Mouse (Mus musculus): ENCODE measurements around the gene A930009A15Rik. TPM values are rescaled to one million over a fixed set of nuclear protein-coding genes. Genes with fewer than 3 reads are reported as not detected.

Gene A930009A15Rik
- 0.14 TPM in 1 of 2 replicates, not detected in the other for polyA plus RNA-seq (2015; fragmentation: Nextera tagmentation; extraction: Ambion mirVana)

- no peak within 1 kb of the TSS for H3K9ac ChIP-seq (ENCODE audit: low read depth, low read length)
- 63% methylated on average over 15 of the region's 15 CpGs for WGBS
- DNase-seq (ENCODE audit: low spot score): no peak
- no peak within 1 kb of the TSS for H3K4me2 ChIP-seq (ENCODE audit: low read length)
- no peak for ATAC-seq (replicated peaks; ENCODE audit: low FRiP score, low read depth)
- H3K27ac ChIP-seq: no peak within 1 kb of the TSS
- H3K27me3 ChIP-seq (ENCODE audit: insufficient read depth, low read length): no peaks in the 10 kb centered on the region
- H3K4me1 ChIP-seq (replicated peaks; ENCODE audit: insufficient read depth, low read length): no peaks in the 10 kb centered on the region
- TF ChIP-seq CTCF (IDR thresholded peaks at IDR 0.05; ENCODE audit: low read depth): no peak
- H3K36me3 ChIP-seq (ENCODE audit: insufficient read depth, low read length): no peaks in the 10 kb centered on the region
- H3K9me3 ChIP-seq (replicated peaks; ENCODE audit: low read length): no peaks in the 10 kb centered on the region
- no peak within 1 kb of the TSS for H3K4me3 ChIP-seq (replicated peaks; ENCODE audit: low read depth, low read length)
These were observed at the start of gene A930009A15Rik for GRCm38 (mm10) chr10:115569712-115570491. TSS of gene A930009A15Rik (plus strand) at chr10:115569986.

DNA sequence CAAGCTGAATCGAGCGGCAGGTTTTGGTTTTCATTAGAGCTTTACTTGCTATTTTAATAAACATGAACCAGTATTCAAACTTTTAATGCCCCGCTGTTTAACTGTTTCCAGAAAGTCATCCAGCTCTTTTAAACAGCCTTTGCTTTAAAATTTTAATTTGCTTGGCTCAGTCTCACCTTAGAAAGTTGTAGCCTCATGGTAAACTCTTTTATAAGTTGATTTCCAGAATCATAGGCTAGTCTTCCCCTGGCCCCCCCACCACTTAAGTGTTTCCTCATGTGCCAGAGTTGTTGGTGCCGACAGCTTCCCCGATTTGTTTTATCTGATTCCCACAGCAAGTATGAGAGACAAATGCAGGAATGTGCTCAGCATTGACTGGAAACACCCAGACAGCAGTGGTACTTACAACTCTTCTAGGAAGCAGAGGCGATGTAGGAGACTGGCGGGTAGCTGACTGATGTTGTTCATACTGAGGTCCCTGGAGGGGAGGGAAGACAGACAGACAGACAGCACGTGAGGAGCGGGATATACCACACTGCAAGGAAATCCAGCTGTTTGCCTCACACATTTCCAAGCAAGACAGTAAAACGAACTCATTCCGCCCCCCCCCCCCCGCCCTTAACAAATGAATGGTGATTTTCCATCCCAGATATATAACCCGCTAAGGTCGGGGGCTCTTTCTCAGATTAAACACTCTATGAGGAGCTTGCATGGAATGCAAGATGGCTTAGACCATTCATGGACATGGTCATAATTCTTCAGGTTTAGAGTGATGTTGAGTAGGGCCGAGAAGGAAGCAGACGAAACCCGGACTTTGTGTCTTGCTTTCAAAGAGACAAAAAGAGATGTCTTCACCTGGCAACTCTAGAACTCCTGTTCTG, 49.3 kb upstream of the A930009A15Rik start:
- H3K4me2 ChIP-seq (ENCODE audit: low read length): peak overlapping the region; percentile 19; the same call in 1 of the 2 replicates
- H3K27me3 ChIP-seq (ENCODE audit: insufficient read depth, low read length): no peaks in the 10 kb centered on the region
- no peak overlapping the region for H3K4me3 ChIP-seq (replicated peaks; ENCODE audit: low read depth, low read length)
- no peaks in the 10 kb centered on the region; the same call in 1 of the 2 replicates for H3K4me1 ChIP-seq (replicated peaks; ENCODE audit: insufficient read depth, low read length)
- no peak for TF ChIP-seq CTCF (IDR thresholded peaks at IDR 0.05; ENCODE audit: low read depth)
- no peaks in the 10 kb centered on the region for H3K36me3 ChIP-seq (ENCODE audit: insufficient read depth, low read length)
- H3K9me3 ChIP-seq (replicated peaks; ENCODE audit: low read length): no peaks in the 10 kb centered on the region
- DNase-seq (ENCODE audit: low spot score): peak; percentile 41
- peak; percentile 63; the same call in 1 of the 2 replicates for ATAC-seq (replicated peaks; ENCODE audit: low FRiP score, low read depth)
- 43% methylated on average over 17 of the region's 17 CpGs for WGBS
- no peak overlapping the region for H3K9ac ChIP-seq (ENCODE audit: low read depth, low read length)
- no peak overlapping the region for H3K27ac ChIP-seq

DNA sequence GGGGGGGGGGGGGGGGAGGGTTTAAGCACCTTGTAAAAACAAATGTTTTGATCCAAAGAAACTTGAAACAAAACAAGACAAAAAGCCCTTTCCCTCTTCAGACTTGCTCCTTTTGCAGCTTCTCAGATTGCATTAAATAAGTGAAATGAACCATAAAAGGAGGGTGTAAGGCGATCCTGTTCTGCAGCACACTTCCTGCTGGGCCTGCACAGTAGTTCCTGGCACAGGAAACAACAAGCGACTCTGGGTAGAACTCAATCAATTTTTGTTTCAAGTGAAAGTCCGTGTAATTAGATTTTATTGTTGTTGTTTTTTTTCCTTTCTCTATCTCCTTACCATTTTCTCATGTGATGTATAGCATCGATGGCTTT, 48.7 kb upstream of the A930009A15Rik start:
- DNase-seq (ENCODE audit: low spot score): peak; percentile 78

GRCm38 (mm10) chr10:115528892-115529291, 40.9 kb upstream of the A930009A15Rik start:
- H3K27me3 ChIP-seq (ENCODE audit: insufficient read depth, low read length): no peaks in the 10 kb centered on the region
- no peaks in the 10 kb centered on the region for H3K36me3 ChIP-seq (ENCODE audit: insufficient read depth, low read length)
- no peaks in the 10 kb centered on the region for H3K4me1 ChIP-seq (replicated peaks; ENCODE audit: insufficient read depth, low read length)
- H3K9ac ChIP-seq (ENCODE audit: low read depth, low read length): no peak overlapping the region
- no peak overlapping the region for H3K4me3 ChIP-seq (replicated peaks; ENCODE audit: low read depth, low read length)
- H3K27ac ChIP-seq: no peak overlapping the region
- DNase-seq (ENCODE audit: low spot score) (no peak), ATAC-seq (replicated peaks; ENCODE audit: low FRiP score, low read depth) (no peak)
- H3K9me3 ChIP-seq (replicated peaks; ENCODE audit: low read length): no peaks in the 10 kb centered on the region
- TF ChIP-seq CTCF (IDR thresholded peaks at IDR 0.05; ENCODE audit: low read depth): no peak
- H3K4me2 ChIP-seq (ENCODE audit: low read length): no peak overlapping the region
- WGBS: 50% methylated on average over 4 of the region's 4 CpGs

More for the DNA sequence above, 48.7 kb upstream of the A930009A15Rik start:
- H3K36me3 ChIP-seq (ENCODE audit: insufficient read depth, low read length): no peaks in the 10 kb centered on the region
- TF ChIP-seq CTCF (IDR thresholded peaks at IDR 0.05; ENCODE audit: low read depth): no peak
- no peaks in the 10 kb centered on the region; the same call in 1 of the 2 replicates for H3K4me1 ChIP-seq (replicated peaks; ENCODE audit: insufficient read depth, low read length)
- no peak overlapping the region for H3K4me3 ChIP-seq (replicated peaks; ENCODE audit: low read depth, low read length)
- H3K27ac ChIP-seq: peak overlapping the region; percentile 25; the same call in 1 of the 2 replicates
- H3K9me3 ChIP-seq (replicated peaks; ENCODE audit: low read length): no peaks in the 10 kb centered on the region
- H3K27me3 ChIP-seq (ENCODE audit: insufficient read depth, low read length): no peaks in the 10 kb centered on the region
- WGBS: 24% methylated on average over 4 of the region's 4 CpGs
- 0 out of 2 replicates have a peak, but pooled peaks have one; percentile 63 for ATAC-seq (replicated peaks; ENCODE audit: low FRiP score, low read depth)
- peak overlapping the region; percentile 19; the same call in 1 of the 2 replicates for H3K4me2 ChIP-seq (ENCODE audit: low read length)
- H3K9ac ChIP-seq (ENCODE audit: low read depth, low read length): no peak overlapping the region

DNA sequence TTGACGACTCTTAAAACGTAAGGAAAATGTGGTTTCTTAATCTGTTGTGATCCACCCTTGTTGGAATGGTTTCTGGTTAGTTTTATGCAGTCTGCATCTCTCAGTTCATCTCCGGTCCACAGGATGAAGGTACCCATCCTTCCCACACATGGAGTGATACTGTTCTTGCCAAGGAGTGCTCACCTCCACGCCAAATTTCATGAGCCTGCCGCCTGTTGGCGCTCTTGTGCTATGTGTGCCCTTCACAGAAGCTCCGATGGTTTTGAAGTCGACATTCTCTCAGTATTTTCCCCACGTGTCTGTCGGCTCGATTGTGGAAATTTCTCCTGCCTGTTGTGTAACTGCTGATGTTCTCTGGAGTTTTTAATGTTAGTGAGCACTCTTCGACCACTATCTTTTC, 40.0 kb upstream of the A930009A15Rik start:
- 87% methylated on average over 12 of the region's 12 CpGs for WGBS
- Histone ChIP-seq H3K9ac (ENCODE audit: low read depth, low read length) (no peak overlapping the region), H3K36me3 (ENCODE audit: insufficient read depth, low read length) (no peaks in the 10 kb centered on the region), H3K4me3 (replicated peaks; ENCODE audit: low read depth, low read length) (no peak overlapping the region), H3K27ac (no peak overlapping the region), H3K9me3 (replicated peaks; ENCODE audit: low read length) (no peaks in the 10 kb centered on the region), H3K27me3 (ENCODE audit: insufficient read depth, low read length) (no peaks in the 10 kb centered on the region), H3K4me1 (replicated peaks; ENCODE audit: insufficient read depth, low read length) (no peaks in the 10 kb centered on the region), H3K4me2 (ENCODE audit: low read length) (no peak overlapping the region)
- DNase-seq (ENCODE audit: low spot score): no peak
- no peak for TF ChIP-seq CTCF (IDR thresholded peaks at IDR 0.05; ENCODE audit: low read depth)
- no peak for ATAC-seq (replicated peaks; ENCODE audit: low FRiP score, low read depth)

- no peak for ATAC-seq (replicated peaks; ENCODE audit: low FRiP score, low read depth)
- Histone ChIP-seq H3K9ac (ENCODE audit: low read depth, low read length) (no peak overlapping the region), H3K4me1 (replicated peaks; ENCODE audit: insufficient read depth, low read length) (no peaks in the 10 kb centered on the region), H3K4me2 (ENCODE audit: low read length) (no peak overlapping the region), H3K36me3 (ENCODE audit: insufficient read depth, low read length) (no peaks in the 10 kb centered on the region), H3K27me3 (ENCODE audit: insufficient read depth, low read length) (no peaks in the 10 kb centered on the region), H3K9me3 (replicated peaks; ENCODE audit: low read length) (no peaks in the 10 kb centered on the region), H3K4me3 (replicated peaks; ENCODE audit: low read depth, low read length) (no peak overlapping the region), H3K27ac (no peak overlapping the region)
- no peak for TF ChIP-seq CTCF (IDR thresholded peaks at IDR 0.05; ENCODE audit: low read depth)
- 59% methylated on average over 2 of the region's 2 CpGs for WGBS
- DNase-seq (ENCODE audit: low spot score): no peak
These were observed 39.0 kb upstream of the A930009A15Rik start for GRCm38 (mm10) chr10:115530746-115531145.

Measured in kidney, postnatal 0 days (tissue).